Mouse (Mus musculus): ENCODE results near the gene Gskip. TPM values are rescaled to one million over a fixed set of nuclear protein-coding genes. Genes with fewer than 3 reads are reported as not detected.

Gskip gene
- polyA plus RNA-seq, 1 experiment from 2014 or later = 35.4 TPM

GRCm38 (mm10) chr12:105748114-105748513 lies 63.5 kb downstream of the Gskip start:
- no peaks in the 10 kb centered on the region for H3K9me3 ChIP-seq (ENCODE audit: control insufficient read depth, low read length)
- H3K9ac ChIP-seq (ENCODE audit: low read length) = no peak overlapping the region
- DNase-seq (ENCODE audit: low spot score) (no peak), ATAC-seq (ENCODE audit: insufficient number of reproducible peaks, low FRiP score, low TSS enrichment, low read depth) (no peak)
- no peaks in the 10 kb centered on the region for H3K27me3 ChIP-seq (ENCODE audit: control insufficient read depth, insufficient read depth, low read length)
- no peak overlapping the region for H3K27ac ChIP-seq (replicated peaks; ENCODE audit: low read depth, low read length)
- 88% methylated on average over 5 of the region's 5 CpGs for WGBS
- H3K4me3 ChIP-seq (ENCODE audit: low read depth, low read length) = no peak overlapping the region
- H3K36me3 ChIP-seq (ENCODE audit: control insufficient read depth, insufficient read depth, low read length) = no peaks in the 10 kb centered on the region
- no peaks in the 10 kb centered on the region for H3K4me1 ChIP-seq (ENCODE audit: control insufficient read depth, insufficient read depth, low read length)
- H3K4me2 ChIP-seq (ENCODE audit: low read depth, severe bottlenecking) = no peak overlapping the region

Other genes with a start within 250 kb of the Gskip start
- 4.1 and 4.7 TPM in 2 replicates for gene D430019H16Rik, start 231.0 kb upstream of the Gskip start, polyA plus RNA-seq (2014; fragmentation: Nextera tagmentation; extraction: Ambion mirVana)
- 0.18 and 0.28 TPM in 2 replicates for gene Bdkrb2, start 121.6 kb upstream of the Gskip start, polyA plus RNA-seq (2014; fragmentation: Nextera tagmentation; extraction: Ambion mirVana)
- gene Bdkrb1, start 81.7 kb upstream of the Gskip start, polyA plus RNA-seq (2014; fragmentation: Nextera tagmentation; extraction: Ambion mirVana) = not detected in 2 replicates
- 16.5 and 16.7 TPM in 2 replicates for gene Atg2b, start 382 bp downstream of the Gskip start, polyA plus RNA-seq (2014; fragmentation: Nextera tagmentation; extraction: Ambion mirVana)
- 0.09 and 0.16 TPM in 2 replicates for gene Ak7, start 21.1 kb downstream of the Gskip start, polyA plus RNA-seq (2014; fragmentation: Nextera tagmentation; extraction: Ambion mirVana)
- gene Papola, start 99.9 kb downstream of the Gskip start, polyA plus RNA-seq (2014; fragmentation: Nextera tagmentation; extraction: Ambion mirVana) = 226 and 249 TPM in 2 replicates

Data from limb, embryonic 11.5 days (tissue).